Mouse (Mus musculus) heart, postnatal 0 days (tissue): ENCODE data around the gene Tet2. TPM values are rescaled to one million over a fixed set of nuclear protein-coding genes. Genes with fewer than 3 reads are reported as not detected.

Experiments
- ATAC-seq: fragments of 200-750 bp; cut with Nextera tagmentation; 2 replicates; pipeline ENCODE4 v1.8.0; 2017; ENCODE audit warnings: low read depth, moderate number of reproducible peaks, moderate library complexity; ENCODE audit not compliant: insufficient read depth
- DNase-seq: peaks from one replicate; pipeline ENCODE4 v3.0.0-alpha.2; 2016; ENCODE audit warnings: low spot score
- H3K27ac ChIP-seq: fragments of 300-500 bp; sonication (generic); 2 replicates; pipeline ENCODE4 v1.5.1; 2014; ENCODE audit warnings: low read depth, mild to moderate bottlenecking
- H3K27me3 ChIP-seq: fragments of 300-500 bp; sonication (generic); 2 replicates; pipeline ENCODE4 v1.6.1; 2014; ENCODE audit warnings: low read length, mixed read lengths; ENCODE audit not compliant: control insufficient read depth, insufficient read depth
- H3K36me3 ChIP-seq: fragments of 300-500 bp; sonication (generic); replicated peaks from 2 replicates; pipeline ENCODE4 v1.6.1; 2014; ENCODE audit warnings: low read length, mixed read lengths; ENCODE audit not compliant: control insufficient read depth, insufficient read depth
- H3K4me1 ChIP-seq: fragments of 300-500 bp; sonication (generic); 2 replicates; pipeline ENCODE4 v1.6.1; 2014; ENCODE audit warnings: antibody characterized with exemption; ENCODE audit not compliant: control insufficient read depth, insufficient read depth
- H3K4me2 ChIP-seq: fragments of 300-500 bp; sonication (generic); 2 replicates; pipeline ENCODE4 v1.6.1; 2014; ENCODE audit warnings: low read depth, mild to moderate bottlenecking, low read length, moderate library complexity
- H3K4me3 ChIP-seq: fragments of 300-500 bp; sonication (generic); 2 replicates; pipeline ENCODE4 v1.5.1; 2014; ENCODE audit warnings: low read depth, low read length
- H3K9ac ChIP-seq: fragments of 300-500 bp; sonication (generic); replicated peaks from 2 replicates; pipeline ENCODE4 v1.6.1; 2014; ENCODE audit warnings: low read depth, low read length, mixed read lengths
- H3K9me3 ChIP-seq: fragments of 300-500 bp; sonication (generic); replicated peaks from 2 replicates; pipeline ENCODE4 v1.6.1; 2016; ENCODE audit warnings: low read length; ENCODE audit not compliant: control insufficient read depth
- CTCF ChIP-seq: IDR thresholded peaks from 2 replicates; pipeline ENCODE4 v1.5.1; 2016; ENCODE audit warnings: antibody characterized with exemption, control low read depth, low read depth
- EP300 ChIP-seq: IDR thresholded peaks from 2 replicates; pipeline ENCODE4 v1.6.1; 2016; ENCODE audit warnings: antibody characterized with exemption, low read depth
- WGBS: fragments of 180-500 bp; shearing (Covaris S2); extraction: QIAGEN DNeasy Blood & Tissue Kit; methylation state at CpG from one replicate; pipeline ENCODE4 v1.1.7; 2014; 5-methylcytosine and 5-hydroxymethylcytosine counted together
- polyA plus RNA-seq: library from polyadenylated mRNA; unstranded; fragments of >200 nt; fragmentation: Nextera tagmentation; extraction: Ambion mirVana; gene quantifications from 2 replicates; pipeline ENCODE4 v1.2.1, GENCODE M21; 2015
- total RNA-seq: library from RNA; depleted of rRNA; stranded (reverse); fragments of >200 nt; gene quantifications from 2 replicates; pipeline ENCODE4 v1.2.3, GENCODE M21; 2014; ENCODE audit warnings: low replicate concordance

Tet2 gene
- total and polyA plus RNA-seq, 2 experiments from 2014 or later, result 10.6 to 33.4 TPM

DNA sequence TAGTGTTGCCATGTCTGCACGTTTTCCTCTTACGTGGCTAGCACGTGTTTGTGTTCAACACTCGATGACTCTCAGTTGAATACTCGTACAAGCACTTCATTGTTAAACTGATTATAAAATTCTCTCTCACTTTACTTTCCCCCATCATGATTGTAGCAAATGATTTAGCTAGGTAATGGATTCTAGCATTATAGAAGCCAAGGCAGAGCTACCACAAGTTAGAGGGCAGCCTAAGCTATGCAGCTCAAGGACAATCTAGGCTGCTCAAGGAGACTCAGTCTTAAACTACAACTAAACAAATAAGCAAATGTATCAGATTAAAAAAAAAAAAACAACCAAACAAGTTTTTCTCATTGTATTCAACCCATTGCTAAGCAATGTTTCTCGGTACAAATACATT, 12.7 kb downstream of the Tet2 start:
- Histone ChIP-seq H3K9ac (no peak overlapping the region), H3K27me3 (no peaks in the 10 kb centered on the region), H3K9me3 (no peaks in the 10 kb centered on the region), H3K27ac (no peak overlapping the region), H3K4me2 (no peak overlapping the region), H3K4me3 (no peak overlapping the region), H3K4me1 (peaks cover 24% of the 10 kb centered on the region), H3K36me3 (no peaks in the 10 kb centered on the region; the same call in 1 of the 2 replicates)
- ATAC-seq (no peak), DNase-seq (no peak)
- TF ChIP-seq CTCF (no peak), EP300 (no peak)
- 74% methylated on average over 6 of the region's 6 CpGs for WGBS

DNA sequence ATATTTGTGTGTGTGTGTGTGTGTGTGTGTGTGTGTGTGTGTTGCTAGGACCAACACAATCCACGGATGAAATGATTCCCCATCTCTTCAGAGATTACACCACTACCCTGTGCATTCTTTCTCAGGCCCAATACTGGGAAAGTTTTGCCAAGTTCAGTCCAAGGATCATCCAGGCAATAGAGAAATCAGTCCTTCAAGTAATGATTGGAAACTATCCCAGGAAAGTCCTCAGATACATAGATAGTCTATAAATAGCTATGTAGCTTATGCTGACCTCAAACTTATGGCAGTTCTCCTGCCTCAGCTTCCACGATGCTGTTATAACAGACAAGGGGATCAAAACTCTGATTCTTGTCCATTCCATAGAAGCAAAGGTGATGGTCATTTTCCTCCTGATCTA, 13.8 kb downstream of the Tet2 start:
- Histone ChIP-seq H3K27me3 (no peaks in the 10 kb centered on the region), H3K4me1 (peaks cover 24% of the 10 kb centered on the region), H3K36me3 (no peaks in the 10 kb centered on the region; the same call in 1 of the 2 replicates), H3K9me3 (no peaks in the 10 kb centered on the region), H3K4me3 (no peak overlapping the region), H3K27ac (no peak overlapping the region), H3K4me2 (no peak overlapping the region), H3K9ac (no peak overlapping the region)
- TF ChIP-seq CTCF, result no peak
- no peak for TF ChIP-seq EP300
- 32% methylated on average over 2 of the region's 2 CpGs for WGBS
- DNase-seq (no peak), ATAC-seq (no peak)

DNA sequence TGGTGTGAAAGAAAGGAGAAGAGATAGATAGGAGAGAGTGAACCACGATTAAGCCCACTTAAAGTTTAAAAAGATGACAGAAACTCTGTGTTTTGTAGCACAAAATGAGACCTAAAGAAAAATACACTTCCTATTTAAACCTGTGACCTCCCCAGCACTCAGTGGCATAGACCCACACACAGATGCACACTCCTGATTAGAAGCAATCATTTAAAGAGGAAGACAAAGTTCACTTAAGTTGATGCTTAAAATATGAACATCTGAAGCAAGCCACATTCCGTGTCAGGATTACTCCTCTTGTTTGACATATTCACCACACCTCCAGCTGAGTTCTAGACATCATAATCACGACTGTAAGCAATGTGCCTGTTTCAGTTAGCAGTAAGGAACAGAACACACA, 14.3 kb downstream of the Tet2 start:
- no peaks in the 10 kb centered on the region for H3K9me3 ChIP-seq

DNA sequence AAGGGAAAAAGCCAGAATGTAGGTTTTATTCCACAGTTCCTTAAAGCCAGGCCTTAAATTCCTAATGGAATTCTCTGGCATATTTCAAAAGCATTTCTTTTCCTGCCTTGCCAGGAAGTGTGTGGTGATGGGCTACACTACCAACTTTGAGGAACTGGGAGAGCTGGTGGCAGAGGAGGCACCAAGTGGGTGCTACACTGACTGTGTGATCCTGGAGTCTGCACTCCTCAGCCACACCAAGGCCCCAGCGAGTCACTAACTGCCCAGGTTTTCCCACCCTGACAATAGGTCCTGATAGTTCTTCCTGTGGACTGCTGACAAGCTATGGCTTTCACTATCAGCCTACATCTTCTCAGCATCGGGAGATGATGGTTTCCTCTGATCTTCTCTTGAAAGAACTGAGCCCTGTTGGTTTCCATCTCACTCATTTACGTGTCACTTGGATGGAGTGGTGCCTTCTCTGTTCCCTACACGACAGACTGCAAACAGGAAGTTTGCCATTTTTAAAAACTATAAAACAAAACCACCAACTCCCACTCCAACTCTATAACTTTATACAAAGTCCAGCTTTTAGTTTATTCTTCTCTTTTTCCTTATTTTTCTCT, 18.7 kb downstream of the Tet2 start:
- no peak overlapping the region for H3K4me2 ChIP-seq
- H3K9ac ChIP-seq, result no peak overlapping the region
- no peaks in the 10 kb centered on the region for H3K9me3 ChIP-seq
- WGBS, result 54% methylated on average over 4 of the region's 4 CpGs
- H3K4me1 ChIP-seq, result peaks cover 14% of the 10 kb centered on the region
- no peak for TF ChIP-seq EP300
- TF ChIP-seq CTCF, result no peak
- H3K4me3 ChIP-seq, result no peak overlapping the region
- ATAC-seq, result no peak
- no peaks in the 10 kb centered on the region for H3K27me3 ChIP-seq
- H3K36me3 ChIP-seq, result no peaks in the 10 kb centered on the region; the same call in 1 of the 2 replicates
- no peak for DNase-seq
- H3K27ac ChIP-seq, result no peak overlapping the region

More for the DNA sequence above, 14.3 kb downstream of the Tet2 start:
- Histone ChIP-seq H3K4me2 (no peak overlapping the region), H3K4me3 (no peak overlapping the region), H3K36me3 (no peaks in the 10 kb centered on the region), H3K4me1 (peaks cover 24% of the 10 kb centered on the region), H3K27me3 (no peaks in the 10 kb centered on the region), H3K27ac (no peak overlapping the region), H3K9ac (no peak overlapping the region)
- DNase-seq, result no peak
- no peak for ATAC-seq
- TF ChIP-seq EP300 (no peak), CTCF (no peak)
- 39% methylated on average over 3 of the region's 3 CpGs for WGBS

DNA sequence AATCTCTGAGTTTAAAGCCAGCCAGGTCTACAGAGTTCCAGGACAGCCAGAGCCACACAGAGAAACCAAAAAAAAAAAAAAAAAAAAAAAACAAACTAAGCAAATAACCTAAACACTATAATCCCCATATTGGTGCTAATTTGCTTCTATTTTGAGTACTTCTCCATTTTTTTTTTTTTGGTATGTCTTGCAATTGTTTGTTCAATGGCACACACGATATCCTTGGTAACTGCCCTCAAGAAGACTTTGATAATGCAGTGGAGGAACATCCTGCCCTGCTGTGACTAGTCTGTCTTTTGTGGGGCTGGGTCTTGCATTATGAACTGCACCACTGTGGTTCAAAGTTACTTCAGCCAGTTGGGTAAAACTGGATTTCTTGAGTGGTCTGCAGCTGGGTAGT, 19.4 kb downstream of the Tet2 start:
- WGBS, result 68% methylated on average over 1 of the region's 1 CpGs
- DNase-seq (no peak), ATAC-seq (no peak)
- no peak overlapping the region for H3K27ac ChIP-seq
- H3K9ac ChIP-seq, result no peak overlapping the region
- H3K36me3 ChIP-seq, result no peaks in the 10 kb centered on the region; the same call in 1 of the 2 replicates
- TF ChIP-seq CTCF (no peak), EP300 (no peak)
- H3K9me3 ChIP-seq, result no peaks in the 10 kb centered on the region
- H3K27me3 ChIP-seq, result no peaks in the 10 kb centered on the region
- no peak overlapping the region for H3K4me3 ChIP-seq
- no peak overlapping the region for H3K4me2 ChIP-seq
- peaks cover 8% of the 10 kb centered on the region; the same call in 1 of the 2 replicates for H3K4me1 ChIP-seq
